Mouse (Mus musculus) testis, postnatal 10 days (tissue): ENCODE measurements around the gene Vill.
A peak's percentile ranks its signal among the peaks of the same experiment; 100 is the strongest.

Experiments
- DNase-seq: peaks from one replicate; pipeline ENCODE4 v3.0.0; 2021; ENCODE audit warnings: low spot score

Vill gene

GRCm38 (mm10) chr9:119034676-119035665, 17.6 kb upstream of the Vill start:
- DNase-seq = no peak

DNA sequence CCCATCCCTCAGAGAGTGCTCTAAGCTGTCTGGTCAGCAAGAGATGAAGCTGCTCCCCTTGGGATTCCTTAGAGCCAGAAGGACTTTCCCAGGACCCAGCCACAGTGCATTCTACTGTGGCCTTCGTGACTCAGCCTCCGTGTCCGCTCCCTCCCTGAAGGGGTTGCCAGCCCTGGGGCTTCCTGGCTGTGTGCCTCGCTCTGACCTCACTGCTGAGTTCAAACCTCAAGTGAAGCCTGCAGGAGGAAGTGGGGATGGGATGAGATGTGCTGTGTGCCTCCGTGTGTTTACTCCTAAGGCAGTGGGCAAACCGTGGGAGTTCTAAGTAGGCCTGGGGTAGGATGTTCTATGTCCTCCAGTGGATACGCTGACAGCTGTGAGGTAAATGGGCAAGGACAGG, 16.7 kb upstream of the Vill start:
- no peak for DNase-seq

GRCm38 (mm10) chr9:119037076-119037730, 15.4 kb upstream of the Vill start:
- no peak for DNase-seq

- no peak for DNase-seq
Measured at GRCm38 (mm10) chr9:119038574-119038973, 14.0 kb upstream of the Vill start.

DNA sequence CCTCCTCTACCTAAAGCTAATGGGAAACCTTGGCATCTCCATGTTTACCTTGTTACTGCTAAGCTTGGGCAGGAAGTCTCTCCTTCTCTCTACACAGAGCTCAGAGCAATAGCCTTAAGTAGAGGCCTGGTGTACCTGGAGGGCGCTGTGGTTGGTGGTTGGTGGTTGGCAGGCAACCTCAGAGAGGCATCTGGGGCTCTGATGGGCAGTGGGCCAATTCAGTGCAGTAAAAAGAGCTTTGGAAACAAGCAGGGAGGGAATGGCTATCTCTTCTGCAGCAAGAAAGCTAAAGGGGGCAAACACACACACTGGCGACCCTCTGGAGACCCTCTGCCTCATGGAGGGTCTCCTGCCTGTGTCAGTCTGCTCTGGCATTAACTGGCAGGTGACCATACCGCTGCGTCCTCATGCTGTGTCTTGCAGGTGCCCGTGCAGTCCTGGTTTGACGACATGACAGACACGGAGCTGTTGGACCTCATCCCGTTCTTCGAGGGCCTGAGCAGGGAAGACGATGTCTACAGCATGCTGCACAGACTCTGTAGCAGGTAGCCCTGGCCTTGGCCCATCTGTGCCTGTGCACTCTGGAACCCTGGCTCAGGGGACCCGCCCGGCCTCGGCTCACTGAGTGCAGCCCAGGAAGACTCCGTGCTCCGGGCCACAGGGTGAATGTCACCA, 12.3 kb upstream of the Vill start:
- DNase-seq = no peak

DNA sequence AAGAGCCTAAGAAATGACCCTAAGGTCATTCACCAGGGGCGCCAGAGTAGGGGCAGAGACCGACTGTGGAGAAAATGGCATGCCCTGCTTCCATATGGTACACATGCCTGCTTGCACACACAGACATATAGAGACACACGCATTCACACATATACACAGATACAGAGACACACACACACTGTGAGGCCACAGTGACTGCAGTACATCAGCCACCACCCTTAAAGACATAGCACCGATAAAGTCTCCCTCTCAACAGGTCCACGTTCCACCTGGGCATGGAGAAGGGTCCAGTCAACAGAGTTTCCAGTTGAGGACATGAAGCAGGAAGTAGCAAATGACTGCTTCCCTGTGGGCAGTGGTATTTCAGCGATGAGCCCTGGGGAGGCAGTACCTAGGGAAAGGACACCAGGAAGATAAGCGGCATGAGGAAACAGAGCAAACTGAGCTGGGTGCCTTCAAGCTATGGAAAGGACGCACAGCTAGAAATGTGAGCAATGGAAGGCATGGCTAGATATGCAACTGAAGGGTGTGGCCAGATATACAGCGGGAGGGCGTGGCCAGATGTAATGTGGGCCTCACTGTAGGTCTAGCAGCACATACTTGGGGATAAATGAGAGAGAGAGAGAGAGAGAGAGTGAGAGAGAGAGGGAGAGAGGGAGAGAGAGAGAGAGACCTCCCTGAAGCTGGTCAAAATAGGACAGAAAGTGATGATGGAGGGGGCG, 4.2 kb upstream of the Vill start:
- DNase-seq = no peak

DNA sequence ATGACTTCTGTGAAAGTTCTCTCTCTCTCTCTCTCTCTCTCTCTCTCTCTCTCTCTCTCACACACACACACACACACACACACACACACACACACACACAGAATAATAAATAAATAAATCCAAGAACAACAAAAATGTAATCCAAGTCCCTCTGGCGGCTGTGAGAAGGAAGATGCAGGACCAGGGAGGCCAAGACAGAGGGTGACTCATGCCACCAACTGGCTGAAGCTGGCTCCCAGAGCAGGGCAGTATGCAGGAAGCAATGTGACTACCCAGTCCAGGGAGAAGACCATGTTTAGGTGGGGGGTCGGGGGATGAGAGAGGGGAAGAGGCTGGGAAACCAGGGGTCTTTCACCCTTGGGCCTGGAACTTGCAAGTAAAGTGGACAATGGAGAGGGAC, 1.4 kb upstream of the Vill start:
- no peak for DNase-seq

DNA sequence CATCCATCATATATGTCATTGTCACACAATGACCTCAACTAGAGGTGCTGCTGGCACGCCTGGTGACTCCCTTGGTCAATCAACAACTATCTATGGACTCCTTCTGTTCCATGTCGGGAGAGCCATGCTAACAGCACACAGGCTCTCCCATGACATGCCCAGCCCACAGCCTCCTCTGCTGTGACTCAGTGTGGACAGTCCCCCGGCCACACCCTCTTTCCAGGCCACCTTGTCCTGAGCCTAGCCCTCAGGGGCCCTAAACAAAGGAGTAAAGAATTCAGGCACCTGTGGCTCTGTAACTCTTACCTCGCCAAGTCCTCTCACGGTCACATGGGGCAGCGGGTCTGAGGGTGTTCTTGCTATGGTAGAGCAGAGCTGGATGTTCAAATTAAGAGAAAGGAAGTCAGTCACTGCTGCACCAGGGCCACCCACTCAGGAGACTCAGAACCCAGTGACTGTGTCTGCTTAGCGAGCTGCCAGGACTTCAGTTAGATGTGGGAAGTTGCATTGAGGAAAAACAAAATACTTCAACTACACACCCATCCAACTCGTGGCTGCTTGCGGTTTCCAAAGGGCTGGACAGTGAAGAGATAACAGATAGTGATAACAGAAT, 1.5 kb downstream of the Vill start:
- DNase-seq = no peak

DNA sequence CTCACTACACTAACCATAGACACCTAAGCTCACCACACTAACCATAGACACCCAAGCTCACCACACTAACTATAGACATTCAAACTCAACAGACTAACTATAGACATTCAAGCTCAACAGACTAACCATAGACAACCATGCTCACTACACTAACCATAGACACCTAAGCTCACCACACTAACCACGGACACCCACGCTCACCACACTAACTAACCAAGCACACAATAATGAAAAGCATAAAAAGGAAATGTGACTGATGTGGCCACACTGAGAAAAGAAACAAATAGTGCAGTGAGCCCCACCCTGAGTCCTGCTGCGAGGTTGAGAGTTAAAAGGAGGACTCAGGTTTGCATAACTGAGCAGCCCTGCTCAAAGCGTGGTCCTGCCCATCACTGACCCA, 2.8 kb downstream of the Vill start:
- DNase-seq = no peak

DNA sequence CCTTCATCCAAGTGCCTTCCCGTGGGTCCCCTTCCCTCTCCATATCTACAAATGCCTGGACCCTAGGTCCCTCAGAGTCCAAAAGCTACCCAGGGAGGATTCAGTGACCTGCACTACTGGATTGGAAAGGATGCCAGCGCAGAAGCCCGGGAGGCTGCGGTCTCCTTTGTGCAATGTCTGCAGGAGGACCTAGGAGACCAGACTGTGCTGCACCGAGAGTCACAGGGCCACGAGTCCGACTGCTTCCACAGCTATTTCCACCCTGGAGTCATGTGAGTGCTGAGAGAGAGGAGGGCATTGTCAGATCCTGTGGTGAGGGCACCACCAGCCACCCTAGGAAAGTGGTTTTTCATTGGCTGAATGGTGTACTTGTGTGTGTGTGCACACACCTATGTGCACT, 5.7 kb downstream of the Vill start:
- DNase-seq = no peak

GRCm38 (mm10) chr9:119060701-119061100, 8.1 kb downstream of the Vill start:
- DNase-seq = no peak

DNA sequence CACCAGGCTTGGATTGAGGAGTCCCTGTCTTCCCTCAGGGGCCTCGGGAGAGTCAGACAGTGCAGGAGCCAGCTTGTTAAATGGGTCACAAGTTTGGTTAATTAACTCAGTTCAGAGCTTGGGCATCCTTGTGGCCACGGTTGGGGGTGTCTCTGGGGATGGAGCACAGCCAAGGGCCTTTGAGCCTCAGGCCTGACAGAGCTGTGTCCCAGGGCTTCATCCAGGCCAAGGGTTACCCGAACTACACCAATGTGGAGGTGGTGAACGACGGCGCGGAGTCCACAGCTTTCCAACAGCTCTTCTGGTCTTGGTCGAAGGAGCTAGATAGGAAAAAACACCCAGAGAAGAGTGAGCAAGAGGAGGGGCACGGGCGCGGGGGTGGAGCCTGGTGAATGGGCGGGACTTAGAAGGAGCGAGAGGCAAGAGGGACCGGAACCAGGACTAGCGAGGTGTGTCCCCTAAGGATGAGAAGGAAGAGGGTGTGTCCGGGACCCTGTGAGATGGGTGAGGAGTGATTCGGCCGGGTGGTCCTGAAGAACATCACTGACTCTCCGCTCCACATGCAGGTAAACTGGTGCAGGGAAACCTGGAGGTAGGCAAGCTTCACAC, 10.6 kb downstream of the Vill start:
- DNase-seq = no peak

- DNase-seq = no peak
Measured at GRCm38 (mm10) chr9:119064296-119064695, 11.7 kb downstream of the Vill start.

GRCm38 (mm10) chr9:119067601-119068000, 15.0 kb downstream of the Vill start:
- DNase-seq = peak; percentile 87

DNA sequence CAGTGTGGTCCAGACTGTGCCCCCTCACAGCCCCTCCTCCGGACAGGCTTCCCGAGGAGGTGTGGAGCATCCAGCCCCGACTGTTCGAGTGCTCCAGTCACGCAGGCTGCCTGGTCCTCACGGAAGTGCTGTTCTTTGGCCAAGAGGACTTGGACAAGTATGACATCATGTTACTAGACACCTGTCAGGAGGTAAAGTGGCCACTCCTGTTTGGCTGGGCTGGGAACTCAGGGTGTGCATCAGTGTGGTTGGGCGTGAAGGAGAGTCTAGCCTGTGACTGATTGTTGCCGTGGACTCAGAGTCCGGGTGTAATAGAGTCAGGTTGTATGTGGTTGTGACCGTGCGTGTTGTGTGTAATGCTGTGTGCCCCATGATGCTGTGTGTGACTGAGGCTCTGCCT, 15.7 kb downstream of the Vill start:
- no peak for DNase-seq

- no peak for DNase-seq
Measured at GRCm38 (mm10) chr9:119070173-119070825, 17.7 kb downstream of the Vill start.

- DNase-seq = peak; percentile 77
Measured at GRCm38 (mm10) chr9:119071786-119072185, 19.2 kb downstream of the Vill start.

GRCm38 (mm10) chr9:119073184-119073895, 20.8 kb downstream of the Vill start:
- peak; percentile 78 for DNase-seq

- DNase-seq = no peak
Measured at GRCm38 (mm10) chr9:119075685-119076084, 23.1 kb downstream of the Vill start.
